ENCODE assay signal across 9 mouse cellular contexts in genomic region chr13:108151782-108152181, GRCm38 (mm10). TPM values are rescaled to one million over a fixed set of nuclear protein-coding genes. Genes with fewer than 3 reads are reported as not detected.
DNase-seq lines count a peak whose midpoint lies in the region; TF ChIP-seq lines count a peak whose summit lies in the region.
"Had no signal": no experiment of that assay in that cellular context is flagged by ENCODE, and none has a peak within 500 bp of the region (broad histone marks: within the 10 kb centered on the region; RNA-seq: fewer than 3 reads in every experiment).

No protein-coding gene starts in this region.

- no peaks in the 10 kb centered on the region for H3K9me3 ChIP-seq in ES-Bruce4 (replicated peaks; ENCODE audit: control insufficient read depth, insufficient read depth, low read length, poor library complexity, severe bottlenecking)
- H3K9me3 ChIP-seq: midbrain, embryonic 13.5 days had no signal

- H3K36me3 ChIP-seq in ES-Bruce4 (ENCODE audit: control insufficient read depth, insufficient read depth, low read length, poor library complexity, severe bottlenecking): peaks cover 3% of the 10 kb centered on the region
- H3K36me3 ChIP-seq: midbrain, embryonic 13.5 days had no signal

- no peak for TF ChIP-seq EP300 in ES-Bruce4 (IDR thresholded peaks at IDR 0.05; ENCODE audit: insufficient read depth, low read depth, low read length)

- intact Hi-C loops in left cerebral cortex, postnatal 14 days (cut with DNase I): loop anchor here (2.0 to 10.0 kb wide), 6 partner anchors 107 to 1207 kb away; partner anchors contain the start of genes Dimt1 and Smim15
- intact Hi-C loops in left cerebral cortex, postnatal 4 days (cut with DNase I): loop anchor here (5.0 to 10.0 kb wide), 3 partner anchors 107 to 1049 kb away; partner anchors contain the start of gene Smim15

- no peaks in the 10 kb centered on the region for H3K4me1 ChIP-seq in ES-Bruce4 (ENCODE audit: control insufficient read depth, insufficient read depth, low read length)
- H3K4me1 ChIP-seq: midbrain, embryonic 13.5 days had no signal

- peak; percentile 31 for TF ChIP-seq CTCF in ES-Bruce4 (IDR thresholded peaks at IDR 0.05; ENCODE audit: low read depth, low read length)

- peak; percentile 18 to 53 for DNase-seq in left cerebral cortex, postnatal 14 days (ENCODE audit: low spot score in 2 of 2)
- DNase-seq in left cerebral cortex, postnatal 4 days: no peak
- DNase-seq in T-cell, adult 2 months (ENCODE audit: low spot score): peak; percentile 12
- DNase-seq in lung, postnatal 25 days (ENCODE audit: low spot score): peak; percentile 14
- no peak for DNase-seq in cerebellum, adult 18-20 months
- no peak for DNase-seq in neural tube, embryonic 10.5 days (ENCODE audit: extremely low spot score, low spot score)
- DNase-seq in cerebellum, adult 11-12 months: no peak

- no peak for TF ChIP-seq POLR2A in ES-Bruce4 (IDR thresholded peaks at IDR 0.05; ENCODE audit: insufficient read depth, low read length)

- H3K27ac ChIP-seq in ES-Bruce4 (ENCODE audit: insufficient read depth, low read length): no peak overlapping the region
- H3K27ac ChIP-seq: midbrain, embryonic 13.5 days had no signal

- no peaks in the 10 kb centered on the region for H3K27me3 ChIP-seq in ES-Bruce4 (ENCODE audit: control insufficient read depth, insufficient read depth, low read length, poor library complexity, severe bottlenecking)
- H3K27me3 ChIP-seq: midbrain, embryonic 13.5 days had no signal

- H3K9ac ChIP-seq in ES-Bruce4 (ENCODE audit: low read depth, poor library complexity, severe bottlenecking): no peak overlapping the region
- H3K9ac ChIP-seq: midbrain, embryonic 13.5 days had no signal

- no peak overlapping the region for H3K4me3 ChIP-seq in ES-Bruce4 (ENCODE audit: low read depth, low read length)
- H3K4me3 ChIP-seq: midbrain, embryonic 13.5 days had no signal

RNA-seq across cellular contexts. Expression of gene Ndufaf2, which starts 6.6 kb away (rescaled TPM):
- 10 to 100 TPM; 20.3 to 22.0 TPM for total RNA-seq in left cerebral cortex, postnatal 14 days (2021)
- total RNA-seq in left cerebral cortex, postnatal 4 days (2021): 10 to 100 TPM; 30.5 to 30.9 TPM
- polyA plus RNA-seq in ES-Bruce4 (2011; ENCODE audit: insufficient read depth, insufficient read length, low read depth, missing spikeins): 77.4 and 103 TPM in 2 replicates

RNA-seq across cellular contexts. Expression of gene Ercc8, which starts 6.7 kb away (rescaled TPM):
- total RNA-seq in left cerebral cortex, postnatal 14 days (2021): 10 to 100 TPM; 19.9 to 24.0 TPM
- 10 to 100 TPM; 39.6 to 40.5 TPM for total RNA-seq in left cerebral cortex, postnatal 4 days (2021)
- 19.1 and 19.8 TPM in 2 replicates for polyA plus RNA-seq in ES-Bruce4 (2011; ENCODE audit: insufficient read depth, insufficient read length, low read depth, missing spikeins)

Comparison
In these comparisons a context has a peak if more than half of its experiments do, and no peak if none do; other contexts are left out.
1. DNase-seq: peak in left cerebral cortex, postnatal 14 days (2 of 2), T-cell, adult 2 months (single experiment) and lung, postnatal 25 days (single experiment); none in left cerebral cortex, postnatal 4 days (single experiment), cerebellum, adult 18-20 months (0 of 2), neural tube, embryonic 10.5 days (single experiment) and cerebellum, adult 11-12 months (single experiment).